Mouse (Mus musculus) adrenal gland, postnatal 0 days (tissue): Measurements from ENCODE around the gene Mrps25. TPM values are rescaled to one million over a fixed set of nuclear protein-coding genes. Genes with fewer than 3 reads are reported as not detected.

Experiments
- polyA plus RNA-seq: library from polyadenylated mRNA; unstranded; fragments of >200 nt; fragmentation: Nextera tagmentation; extraction: Ambion mirVana; gene quantifications from 2 replicates; pipeline ENCODE4 v1.2.1, GENCODE M21; 2015

The Mrps25 gene
- polyA plus RNA-seq, result 54.7 and 60.4 TPM in 2 replicates

DNA sequence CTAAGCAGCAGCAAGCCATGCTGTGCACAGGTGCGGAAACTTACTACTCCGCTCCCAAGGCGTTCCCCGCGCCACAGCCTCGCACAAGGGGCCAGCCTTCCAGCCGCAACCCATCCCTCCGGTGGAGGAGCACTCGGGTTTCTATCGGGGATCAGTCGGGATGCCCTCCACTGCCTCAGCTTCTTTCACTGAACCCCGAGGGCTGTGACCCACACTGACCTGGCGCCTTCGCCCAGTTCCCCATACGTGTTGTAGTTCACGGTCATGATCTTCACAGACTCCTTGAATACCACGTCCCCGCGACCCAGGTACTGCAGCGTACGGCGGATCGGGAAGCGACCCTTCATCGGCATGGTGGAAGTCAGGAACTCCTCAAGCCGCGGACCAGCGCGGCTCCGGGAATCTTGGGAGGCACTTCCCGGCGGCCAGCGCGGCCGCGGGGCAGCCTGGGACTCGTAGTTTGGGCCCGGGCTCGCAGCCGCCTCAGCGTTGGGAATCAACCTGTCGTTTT, at the start of gene Mrps25:
Mrps25 (minus strand) TSS at position 413 of the 511 bp plus-strand sequence.

DNA sequence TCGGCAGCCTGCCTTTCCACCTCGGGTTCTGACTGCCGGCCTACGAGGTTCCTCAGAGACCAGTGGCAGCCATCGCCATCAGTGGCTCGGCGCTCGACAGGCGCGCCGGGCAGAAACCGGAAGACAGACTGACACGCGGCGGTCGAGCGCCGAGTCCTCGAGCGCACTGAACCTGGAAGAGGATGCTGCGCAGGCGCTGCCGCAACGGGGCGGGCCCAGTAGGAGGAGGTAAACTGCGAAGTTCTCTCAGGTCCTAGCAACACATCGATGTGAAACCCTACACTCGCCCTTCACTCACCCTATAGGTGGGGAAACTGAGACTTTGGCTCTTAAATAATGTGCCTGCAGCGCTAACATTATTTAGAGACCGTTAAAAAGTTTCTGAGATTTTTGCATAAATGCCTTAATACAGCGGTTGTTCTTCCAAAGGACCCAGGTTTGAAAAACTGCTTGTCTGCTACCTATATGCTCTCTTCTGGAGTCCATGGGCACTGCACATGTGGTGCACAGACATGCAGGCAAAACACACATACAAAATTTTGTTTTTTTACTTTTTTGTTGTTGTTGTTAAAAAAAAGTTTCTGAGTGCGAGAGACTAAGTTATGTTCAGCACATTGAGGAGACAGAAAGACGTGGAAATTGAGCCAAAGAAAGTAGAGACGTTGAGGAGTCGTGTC, 31.1 kb upstream of the Mrps25 start, which contains the start of gene Rbsn:
Rbsn (minus strand) TSS at position 153 of the 677 bp plus-strand sequence.

Other genes with a start within 250 kb of the Mrps25 start
- 7.3 and 7.9 TPM in 2 replicates for gene Fgd5, start 205.2 kb downstream of the Mrps25 start, polyA plus RNA-seq
- gene Nr2c2, start 92.6 kb downstream of the Mrps25 start, polyA plus RNA-seq, result 12.4 and 16.8 TPM in 2 replicates
- gene Rbsn, start 30.9 kb upstream of the Mrps25 start, polyA plus RNA-seq, result 14.2 and 17.7 TPM in 2 replicates
- 0.47 and 0.76 TPM in 2 replicates for gene Trh, start 60.6 kb upstream of the Mrps25 start, polyA plus RNA-seq